Mouse (Mus musculus) c-Kit-positive CD71-positive TER-119-negative erythroid progenitor cells, embryonic 14.5 days (primary cell): ENCODE data around the gene Trp53tg5.

Experiments used
- DNase-seq: peaks from one replicate; pipeline ENCODE4 v3.0.0-alpha.2; 2013; ENCODE audit warnings: low read depth

Gene Trp53tg5

GRCm38 (mm10) chr2:164449341-164450042 lies 24.0 kb downstream of the Trp53tg5 start:
- no peak for DNase-seq

DNA sequence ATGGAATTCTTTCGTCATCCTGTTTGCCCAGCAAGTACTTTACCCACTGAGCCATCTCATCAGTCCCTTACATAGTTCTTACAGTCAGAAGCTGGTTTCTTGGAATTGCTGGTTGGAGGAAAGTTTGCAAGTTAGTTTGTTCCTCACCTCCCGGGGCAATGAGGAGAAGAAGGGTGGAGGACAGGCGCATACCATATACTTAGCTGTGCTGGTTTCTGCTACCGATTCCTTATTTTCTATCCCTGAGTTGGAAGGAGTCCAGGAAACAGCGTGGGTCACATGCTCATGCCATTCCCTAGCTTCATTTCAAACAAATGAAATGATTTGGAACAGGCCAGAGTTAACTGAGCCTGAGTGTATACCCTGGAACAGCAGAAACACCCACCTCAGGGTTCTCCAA lies 24.6 kb downstream of the Trp53tg5 start:
- no peak for DNase-seq

DNA sequence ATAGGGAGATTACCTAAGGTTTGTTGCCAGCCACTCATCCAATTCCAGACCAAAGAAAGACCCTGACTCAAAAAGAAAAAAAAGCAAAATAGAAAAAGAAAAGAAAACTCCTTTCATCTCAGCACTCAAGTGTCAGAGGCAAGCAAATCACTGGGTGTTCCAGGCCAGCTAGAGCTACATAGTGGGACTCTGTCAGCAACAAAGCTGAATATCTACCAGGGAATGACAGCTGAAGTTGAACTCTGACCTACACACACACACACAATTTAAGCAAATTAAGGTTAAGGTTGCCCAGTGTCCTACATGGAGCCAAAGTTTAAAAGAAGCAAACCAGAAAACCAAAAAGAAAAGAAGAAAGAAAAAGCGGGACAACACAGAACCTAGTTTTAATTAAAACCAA lies 25.4 kb downstream of the Trp53tg5 start:
- no peak for DNase-seq

GRCm38 (mm10) chr2:164446086-164446469 lies 27.4 kb downstream of the Trp53tg5 start:
- no peak for DNase-seq

GRCm38 (mm10) chr2:164445399-164446085 lies 28.0 kb downstream of the Trp53tg5 start:
- no peak for DNase-seq

GRCm38 (mm10) chr2:164444701-164445100 lies 28.8 kb downstream of the Trp53tg5 start:
- DNase-seq: no peak

- no peak for DNase-seq
These were observed 30.0 kb downstream of the Trp53tg5 start, which contains the start of gene Sdc4 for GRCm38 (mm10) chr2:164443460-164444000. Gene Sdc4 (minus strand): TSS chr2:164443887.

GRCm38 (mm10) chr2:164443051-164443437 lies 30.5 kb downstream of the Trp53tg5 start:
- DNase-seq: no peak

DNA sequence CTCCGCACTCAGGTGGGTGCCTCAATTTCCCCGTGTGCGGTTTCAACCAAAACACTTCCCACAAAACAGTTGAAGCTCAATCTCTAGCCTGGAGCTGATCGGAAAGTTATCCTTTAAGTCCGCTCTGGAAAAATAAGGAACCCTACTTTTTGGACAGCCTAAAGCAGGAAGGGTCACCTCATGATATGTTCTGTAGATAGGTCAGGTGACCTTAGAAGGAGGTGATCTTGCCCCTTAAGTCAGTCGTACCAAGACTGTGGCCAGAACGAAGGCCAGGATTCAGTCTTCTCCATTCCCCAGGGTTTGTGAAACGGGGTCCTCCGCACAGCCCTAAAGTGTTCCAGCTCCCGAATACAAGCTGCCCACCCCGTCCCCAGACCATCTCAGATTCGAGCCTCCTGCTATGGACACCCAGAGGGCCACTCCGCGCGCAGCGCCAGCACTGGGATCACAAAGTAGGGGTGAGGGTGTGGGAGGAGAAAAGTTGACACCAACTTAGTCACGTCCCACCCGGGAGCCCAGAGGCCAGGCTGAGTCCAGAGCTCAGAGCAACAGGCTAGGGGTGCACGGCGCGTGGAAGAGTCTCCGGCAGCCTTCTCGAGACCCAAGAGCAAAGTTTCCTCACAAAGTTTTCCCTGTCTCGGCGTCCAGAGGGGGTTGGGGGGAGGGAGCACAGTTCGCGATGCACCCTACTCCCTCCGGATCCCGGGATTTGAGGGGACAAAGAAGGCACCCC lies 31.0 kb downstream of the Trp53tg5 start:
- no peak for DNase-seq

DNA sequence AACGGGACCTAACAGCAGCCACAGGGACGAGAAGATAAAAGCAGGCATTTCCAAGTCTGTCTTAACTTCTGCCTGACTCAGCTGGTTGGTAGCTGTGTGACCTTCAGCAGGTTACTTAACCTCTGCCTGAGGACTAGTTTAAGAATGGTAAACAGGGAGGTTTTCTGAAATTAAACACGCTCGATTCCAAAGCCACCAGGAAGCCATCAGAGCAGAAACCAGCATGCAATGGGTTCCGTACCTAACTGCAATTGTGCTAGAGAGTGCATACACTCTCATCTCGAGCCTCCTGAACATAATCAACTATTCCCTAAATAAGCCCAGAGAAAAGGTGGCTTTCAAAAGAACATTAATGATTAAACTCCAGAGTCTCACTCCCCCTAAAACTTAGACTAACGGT lies 31.8 kb downstream of the Trp53tg5 start:
- no peak for DNase-seq

DNA sequence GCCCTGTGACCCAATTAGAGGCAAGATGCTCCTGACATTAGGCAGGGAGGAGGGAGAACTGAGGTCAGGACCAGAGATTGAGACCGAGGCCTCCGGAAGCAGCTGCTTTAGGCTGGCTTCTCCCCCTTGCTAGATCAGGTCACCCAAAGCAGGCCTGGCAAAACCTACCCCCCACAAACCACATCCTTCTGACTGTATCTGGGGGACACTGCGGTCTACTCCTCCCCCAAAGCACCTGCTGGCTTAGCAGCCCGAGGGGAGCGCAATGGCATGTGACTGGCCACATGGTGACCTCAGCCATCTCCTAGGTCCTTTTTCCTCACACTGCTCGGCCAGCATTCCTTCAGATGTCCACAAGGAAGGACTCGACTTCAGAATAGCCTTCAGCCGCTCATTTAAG lies 32.4 kb downstream of the Trp53tg5 start:
- DNase-seq: no peak

DNA sequence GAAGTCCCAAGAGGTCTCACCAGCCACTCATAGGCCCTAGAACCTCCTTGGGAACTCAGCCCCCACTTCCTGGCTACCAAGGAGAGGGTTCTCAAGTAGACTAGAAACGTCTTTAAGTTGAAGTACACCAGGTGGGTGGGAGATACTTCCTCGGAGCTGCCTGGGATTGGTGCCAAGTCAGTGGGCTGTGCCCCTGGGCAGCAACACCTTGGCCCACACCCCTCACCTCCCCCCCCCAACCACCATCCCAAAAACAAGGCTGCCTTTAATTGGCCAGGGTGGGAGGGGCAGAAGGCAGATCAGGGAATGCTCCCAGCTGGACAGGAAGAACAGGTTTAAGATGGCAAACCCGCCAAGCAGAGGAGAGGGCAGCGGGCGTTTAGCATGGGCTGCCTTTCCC lies 33.2 kb downstream of the Trp53tg5 start:
- DNase-seq: no peak

DNA sequence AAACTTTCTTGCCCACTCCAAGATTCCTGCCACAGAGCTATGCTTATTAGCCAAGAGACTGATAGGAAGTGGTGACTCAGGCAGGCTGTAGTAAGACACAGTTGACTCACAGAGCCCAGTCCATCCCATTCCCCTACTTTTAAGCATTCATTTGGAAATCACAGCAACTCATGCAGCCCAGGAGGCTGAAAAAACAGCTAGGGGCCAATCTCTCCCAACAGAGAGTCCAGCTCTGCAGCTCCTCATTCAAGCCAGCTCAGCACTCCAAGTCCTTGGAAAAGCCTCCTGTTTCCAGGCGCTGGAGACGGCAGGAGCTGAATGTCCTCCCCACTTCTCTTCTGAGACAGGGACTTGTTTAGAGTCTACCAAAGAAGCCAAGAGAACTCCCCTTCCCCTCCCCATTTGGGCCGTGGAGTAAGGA lies 34.5 kb downstream of the Trp53tg5 start:
- DNase-seq: no peak

DNA sequence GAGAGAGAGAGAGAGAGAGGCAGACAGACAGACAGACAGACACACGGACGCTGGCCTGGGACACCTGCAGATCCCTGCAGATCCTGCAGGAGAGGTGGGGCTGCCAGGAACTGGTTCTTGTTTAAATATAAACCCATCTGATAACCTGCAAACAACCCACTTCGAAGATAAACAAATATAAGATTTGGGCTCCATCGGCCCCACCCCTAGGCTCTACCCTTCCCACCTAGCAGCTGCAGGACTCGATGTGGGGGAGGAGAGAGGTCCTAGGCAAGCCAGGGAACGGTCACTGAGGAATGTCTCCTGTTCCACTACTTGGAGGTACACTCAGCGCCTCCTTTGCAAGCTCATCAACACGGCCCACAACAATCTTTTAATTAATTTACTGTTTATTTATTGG lies 35.3 kb downstream of the Trp53tg5 start:
- no peak for DNase-seq

DNA sequence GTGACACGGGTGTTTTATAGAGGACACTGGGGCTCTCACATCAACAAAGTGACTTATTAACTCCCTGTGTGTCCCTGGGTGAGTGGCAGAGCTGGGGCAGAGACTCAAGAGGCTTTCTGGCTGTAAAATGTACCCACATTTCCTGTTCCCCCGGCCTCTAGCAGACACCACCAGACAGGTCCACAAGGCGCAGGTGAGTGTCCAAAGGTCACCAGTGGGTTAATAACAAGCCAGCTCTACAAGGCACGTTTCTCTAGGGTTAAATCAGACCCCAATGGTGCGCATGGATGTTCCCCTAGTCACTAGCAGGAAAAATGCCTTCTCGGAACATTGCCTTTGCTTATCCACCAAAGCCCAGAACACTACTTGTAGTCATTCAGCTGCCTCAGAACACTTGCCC lies 35.8 kb downstream of the Trp53tg5 start:
- no peak for DNase-seq

- no peak for DNase-seq
These were observed 36.6 kb downstream of the Trp53tg5 start for GRCm38 (mm10) chr2:164436961-164437360.

DNA sequence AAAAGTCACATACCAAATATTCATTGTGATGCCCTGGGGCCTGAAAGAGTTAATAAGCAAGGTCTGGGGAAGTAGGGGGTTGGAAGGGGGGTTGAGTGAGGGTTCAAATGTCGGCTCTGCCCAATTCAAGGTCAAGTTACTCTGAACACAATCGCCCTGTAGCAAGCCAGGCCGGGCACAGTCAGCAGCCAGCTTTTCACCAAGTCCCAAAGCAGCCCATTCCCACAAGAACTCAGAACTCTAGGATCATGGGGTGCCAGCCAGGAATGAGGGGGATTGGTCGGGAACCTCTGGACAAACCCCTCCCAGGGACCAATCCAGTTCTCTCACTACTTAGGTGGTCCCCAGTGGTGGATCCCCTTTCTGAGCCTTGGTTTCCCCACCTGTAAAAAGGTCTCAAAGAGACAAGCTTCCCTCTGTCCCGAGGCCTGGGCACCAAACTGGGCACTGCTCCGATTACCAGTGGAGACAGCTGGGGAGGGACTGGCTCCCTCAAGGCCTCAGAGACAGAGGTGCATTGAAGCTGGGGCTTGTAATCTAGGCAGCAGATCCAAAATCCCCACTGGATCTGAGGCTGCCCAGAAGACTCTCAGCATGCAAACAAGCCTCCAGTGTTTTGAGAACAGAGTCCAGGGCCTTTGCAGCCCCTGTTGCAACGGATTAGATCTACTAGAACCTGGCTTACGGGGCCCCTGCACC lies 37.2 kb downstream of the Trp53tg5 start:
- DNase-seq: no peak

- no peak for DNase-seq
These were observed 38.1 kb downstream of the Trp53tg5 start for GRCm38 (mm10) chr2:164435216-164436090.

DNA sequence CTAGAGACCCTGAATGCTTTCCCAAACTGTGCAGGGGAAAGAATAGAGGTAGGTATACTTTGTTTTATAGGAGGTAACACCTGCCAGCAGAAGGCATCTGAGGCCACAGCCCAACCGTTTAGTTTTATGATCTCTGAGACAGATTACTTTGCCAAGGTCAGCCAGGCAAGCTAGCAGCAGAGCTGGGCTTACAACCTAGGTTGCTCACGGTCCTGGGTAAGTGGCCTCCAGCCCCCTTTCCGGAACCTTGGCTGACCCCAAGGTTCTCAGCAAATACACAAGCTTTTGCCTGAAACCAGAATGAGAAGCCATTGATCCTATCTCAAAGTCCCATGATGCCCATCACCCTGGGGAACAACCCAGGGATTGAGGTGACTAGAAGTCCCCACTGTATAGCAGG lies 38.8 kb downstream of the Trp53tg5 start:
- no peak for DNase-seq

DNA sequence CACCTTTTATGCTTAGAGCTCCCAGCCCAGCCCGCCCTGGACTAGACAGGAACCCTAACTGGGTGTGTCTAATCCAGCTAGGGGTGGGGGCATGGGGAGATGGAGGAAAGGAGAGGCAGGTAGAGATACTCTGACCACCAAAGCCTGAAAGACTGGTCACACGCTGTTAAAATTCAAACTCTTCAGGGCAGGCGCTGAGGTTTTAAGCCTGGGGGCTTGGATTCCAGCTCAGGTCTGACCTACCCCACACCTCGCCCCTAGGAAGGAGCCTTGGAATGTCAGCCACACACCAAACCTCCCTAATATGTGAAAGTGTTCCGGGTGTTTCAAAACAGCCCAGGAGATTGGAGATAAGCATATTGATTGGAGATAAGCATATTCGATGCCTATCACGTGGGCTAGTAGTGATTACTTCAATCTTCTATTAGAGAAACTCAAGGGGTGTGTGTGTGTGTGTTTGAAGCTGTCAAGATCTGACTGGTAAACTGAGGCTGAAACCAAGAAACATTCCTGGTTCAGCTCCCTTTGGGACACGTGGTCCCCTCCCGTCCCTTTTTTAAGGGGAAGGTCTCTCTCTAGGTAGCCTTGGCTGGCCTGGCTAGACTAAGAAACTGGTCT lies 40.1 kb downstream of the Trp53tg5 start:
- no peak for DNase-seq
